Mouse (Mus musculus): ENCODE results near the gene Litaf. TPM values are rescaled to one million over a fixed set of nuclear protein-coding genes. Genes with fewer than 3 reads are reported as not detected.

Litaf gene
- polyA plus RNA-seq, 1 experiment from 2014 or later = 107 TPM

DNA sequence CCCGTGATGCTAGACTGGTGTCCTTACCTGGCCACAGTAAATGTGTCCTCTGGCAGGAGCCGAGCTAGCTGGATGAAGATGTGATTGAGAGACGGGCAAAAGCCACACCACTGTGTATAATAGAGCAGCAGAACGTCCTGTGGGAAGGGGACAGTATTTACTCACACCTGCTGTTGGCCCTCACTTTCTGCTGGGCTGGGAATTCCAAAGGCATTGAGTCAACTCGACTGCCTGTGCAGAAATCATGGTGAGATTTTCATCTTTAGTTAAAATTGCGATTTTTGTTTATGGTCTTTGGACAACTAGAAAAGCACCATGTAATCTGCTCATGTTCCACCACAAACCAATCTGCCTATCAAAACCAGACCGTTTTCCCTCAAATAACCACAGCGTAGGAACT is 18.2 kb upstream of the Litaf start:
- no peaks in the 10 kb centered on the region for H3K27me3 ChIP-seq
- no peak overlapping the region for H3K4me2 ChIP-seq (replicated peaks)
- no peak overlapping the region for H3K4me3 ChIP-seq (replicated peaks)
- H3K9me3 ChIP-seq (replicated peaks) = no peaks in the 10 kb centered on the region
- no peak overlapping the region for H3K9ac ChIP-seq
- H3K4me1 ChIP-seq = no peaks in the 10 kb centered on the region
- 85% methylated on average over 8 of the region's 8 CpGs for WGBS
- no peak for ATAC-seq (ENCODE audit: insufficient number of reproducible peaks, low FRiP score, low TSS enrichment, low read depth)
- peaks cover 77% of the 10 kb centered on the region for H3K36me3 ChIP-seq
- H3K27ac ChIP-seq (replicated peaks) = no peak overlapping the region

DNA sequence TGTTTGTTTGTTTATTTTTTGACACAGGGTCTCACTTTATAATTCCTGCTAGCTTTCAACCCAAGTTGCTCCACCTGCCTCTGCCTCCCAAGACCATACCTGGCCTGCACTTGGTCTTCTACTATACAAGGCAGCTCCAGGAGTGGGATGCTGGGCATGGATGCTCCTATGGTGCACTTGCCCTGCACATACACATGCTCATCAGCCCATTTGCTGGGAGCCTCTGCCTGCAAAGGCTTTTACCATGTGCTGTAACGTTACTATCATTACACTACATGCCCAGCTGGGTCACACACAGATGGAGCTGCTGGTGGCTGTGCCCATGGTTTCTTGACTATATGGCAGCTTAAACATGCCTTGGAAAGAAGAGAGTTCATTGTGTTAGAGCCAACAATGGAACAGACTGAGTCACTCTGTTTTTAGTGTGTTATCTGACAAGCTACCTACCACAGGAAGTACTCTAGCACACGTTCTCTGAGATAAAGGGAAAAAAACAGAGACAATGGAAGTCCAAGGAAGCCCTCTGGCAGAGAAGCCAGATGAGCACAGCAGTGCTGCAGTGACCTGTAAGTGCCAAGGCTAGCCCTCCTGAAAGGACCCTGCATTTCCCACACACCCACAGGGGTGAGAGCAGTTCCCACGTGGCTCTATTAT is 12.4 kb upstream of the Litaf start:
- no peaks in the 10 kb centered on the region for H3K9me3 ChIP-seq (replicated peaks)

DNA sequence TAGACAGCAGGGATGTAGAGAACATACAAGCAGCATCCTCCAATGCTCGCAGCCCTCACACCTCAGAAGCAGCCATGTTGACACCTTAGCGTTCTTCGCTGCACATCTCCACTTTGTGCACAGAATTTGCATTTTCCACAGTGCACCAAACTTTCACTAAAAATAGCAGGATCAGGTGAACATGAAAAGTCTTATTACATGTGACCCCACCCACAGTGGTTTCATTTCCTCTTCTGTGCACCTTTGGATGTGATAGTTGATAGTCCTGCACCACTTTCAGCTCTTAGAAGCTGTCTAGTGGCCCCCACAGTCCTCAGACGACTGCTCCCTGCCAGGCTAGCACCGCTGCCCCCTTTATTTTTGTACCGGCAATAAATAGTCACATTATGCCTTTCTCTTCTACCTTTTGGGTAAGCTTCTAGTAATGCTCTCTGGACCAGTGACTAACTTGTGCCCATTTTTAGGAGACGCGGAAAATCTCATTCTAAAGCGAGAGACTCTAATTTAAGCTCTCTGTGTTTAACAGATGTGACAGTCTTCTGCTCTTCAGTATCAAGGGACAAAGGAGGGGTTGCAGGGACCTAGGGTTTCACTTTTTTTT is 11.7 kb upstream of the Litaf start:
- Histone ChIP-seq H3K9me3 (replicated peaks) (no peaks in the 10 kb centered on the region), H3K9ac (no peak overlapping the region), H3K4me3 (replicated peaks) (no peak overlapping the region), H3K27me3 (no peaks in the 10 kb centered on the region), H3K4me1 (0 out of 2 replicates have a peak, but pooled peaks cover 6% of the 10 kb centered on the region), H3K27ac (replicated peaks) (no peak overlapping the region), H3K4me2 (replicated peaks) (no peak overlapping the region), H3K36me3 (peaks cover 75% of the 10 kb centered on the region)
- ATAC-seq (ENCODE audit: insufficient number of reproducible peaks, low FRiP score, low TSS enrichment, low read depth) = no peak
- WGBS = 87% methylated on average over 9 of the region's 9 CpGs

More for the DNA sequence above, 12.4 kb upstream of the Litaf start:
- no peak overlapping the region for H3K4me3 ChIP-seq (replicated peaks)
- H3K36me3 ChIP-seq = peaks cover 77% of the 10 kb centered on the region
- H3K27ac ChIP-seq (replicated peaks) = no peak overlapping the region
- no peaks in the 10 kb centered on the region for H3K4me1 ChIP-seq
- H3K9ac ChIP-seq = no peak overlapping the region
- H3K4me2 ChIP-seq (replicated peaks) = no peak overlapping the region
- WGBS = 74% methylated on average over 3 of the region's 3 CpGs
- H3K27me3 ChIP-seq = no peaks in the 10 kb centered on the region
- ATAC-seq (ENCODE audit: insufficient number of reproducible peaks, low FRiP score, low TSS enrichment, low read depth) = no peak

DNA sequence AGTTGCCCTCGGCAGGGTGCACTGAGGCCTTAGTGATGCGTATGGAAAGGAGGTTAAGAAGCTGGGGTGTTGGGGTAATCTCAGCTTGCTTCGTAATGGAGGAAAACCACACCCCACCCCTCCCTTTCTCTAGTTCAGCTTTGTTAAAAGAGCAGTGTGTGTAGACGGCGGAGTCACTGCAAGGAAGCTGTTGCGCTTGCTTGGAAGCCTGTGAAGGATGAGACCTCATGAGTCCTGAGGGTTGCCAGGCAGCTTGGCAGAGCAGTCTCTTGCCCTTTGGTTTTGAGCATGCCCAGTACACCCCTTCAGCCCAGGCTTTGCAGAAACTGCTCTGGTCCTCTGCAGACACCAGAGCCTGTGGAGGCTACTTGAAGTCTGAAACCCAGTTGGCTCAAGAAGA is 7.1 kb upstream of the Litaf start:
- Histone ChIP-seq H3K4me1 (peaks cover 38% of the 10 kb centered on the region), H3K4me2 (replicated peaks) (no peak overlapping the region), H3K27me3 (no peaks in the 10 kb centered on the region), H3K9me3 (replicated peaks) (no peaks in the 10 kb centered on the region), H3K27ac (replicated peaks) (no peak overlapping the region), H3K4me3 (replicated peaks) (no peak overlapping the region), H3K36me3 (peaks cover 58% of the 10 kb centered on the region), H3K9ac (no peak overlapping the region)
- 70% methylated on average over 6 of the region's 6 CpGs for WGBS
- no peak for ATAC-seq (ENCODE audit: insufficient number of reproducible peaks, low FRiP score, low TSS enrichment, low read depth)

DNA sequence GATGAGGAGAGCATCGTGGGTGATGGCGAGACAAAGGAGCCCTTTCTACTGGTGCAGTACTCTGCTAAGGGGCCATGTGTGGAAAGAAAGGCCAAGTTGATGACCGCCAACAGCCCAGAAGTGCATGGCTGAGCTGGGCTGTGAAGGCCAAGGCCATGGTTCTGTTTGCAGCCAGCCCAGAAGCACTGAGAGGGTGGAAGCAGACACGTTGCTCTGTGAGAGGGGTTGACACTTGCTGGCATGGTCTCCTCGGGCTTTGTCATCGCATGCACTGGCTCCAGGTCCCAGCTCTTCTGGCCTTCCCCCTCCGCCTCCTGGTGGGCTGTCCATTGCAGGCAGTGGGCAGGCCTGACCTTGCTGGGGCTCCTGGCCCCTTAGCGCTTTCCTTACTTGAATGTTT is 6.5 kb upstream of the Litaf start:
- Histone ChIP-seq H3K27ac (replicated peaks) (no peak overlapping the region), H3K9ac (no peak overlapping the region), H3K27me3 (no peaks in the 10 kb centered on the region), H3K36me3 (peaks cover 56% of the 10 kb centered on the region), H3K9me3 (replicated peaks) (no peaks in the 10 kb centered on the region), H3K4me2 (replicated peaks) (no peak overlapping the region), H3K4me1 (peaks cover 44% of the 10 kb centered on the region), H3K4me3 (replicated peaks) (no peak overlapping the region)
- ATAC-seq (ENCODE audit: insufficient number of reproducible peaks, low FRiP score, low TSS enrichment, low read depth) = no peak
- WGBS = 86% methylated on average over 8 of the region's 8 CpGs

DNA sequence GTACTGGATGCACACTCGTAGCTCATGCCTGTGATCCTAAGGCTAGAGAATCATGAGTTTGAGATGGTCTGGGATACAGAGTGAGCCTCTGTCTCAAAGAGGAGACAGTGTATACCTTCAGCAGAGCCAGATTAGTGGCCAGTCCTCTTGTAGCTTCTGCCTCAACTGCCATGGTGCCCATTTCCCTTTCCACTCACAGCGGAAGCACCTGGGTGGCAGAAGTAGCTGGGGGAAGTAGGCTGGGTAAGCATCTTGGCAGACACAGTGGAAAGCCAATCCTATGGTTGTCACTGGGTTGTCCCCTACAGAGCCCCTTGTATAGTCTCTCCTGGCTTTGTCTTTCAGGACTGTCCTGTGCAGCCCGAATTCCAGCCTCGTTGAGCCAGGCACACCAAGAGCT is 5.9 kb upstream of the Litaf start:
- 83% methylated on average over 4 of the region's 4 CpGs for WGBS
- no peak overlapping the region for H3K4me3 ChIP-seq (replicated peaks)
- no peak overlapping the region for H3K4me2 ChIP-seq (replicated peaks)
- no peak overlapping the region for H3K9ac ChIP-seq
- H3K36me3 ChIP-seq = peaks cover 56% of the 10 kb centered on the region
- peaks cover 46% of the 10 kb centered on the region for H3K4me1 ChIP-seq
- ATAC-seq (ENCODE audit: insufficient number of reproducible peaks, low FRiP score, low TSS enrichment, low read depth) = no peak
- H3K27me3 ChIP-seq = no peaks in the 10 kb centered on the region
- H3K27ac ChIP-seq (replicated peaks) = no peak overlapping the region
- no peaks in the 10 kb centered on the region for H3K9me3 ChIP-seq (replicated peaks)

DNA sequence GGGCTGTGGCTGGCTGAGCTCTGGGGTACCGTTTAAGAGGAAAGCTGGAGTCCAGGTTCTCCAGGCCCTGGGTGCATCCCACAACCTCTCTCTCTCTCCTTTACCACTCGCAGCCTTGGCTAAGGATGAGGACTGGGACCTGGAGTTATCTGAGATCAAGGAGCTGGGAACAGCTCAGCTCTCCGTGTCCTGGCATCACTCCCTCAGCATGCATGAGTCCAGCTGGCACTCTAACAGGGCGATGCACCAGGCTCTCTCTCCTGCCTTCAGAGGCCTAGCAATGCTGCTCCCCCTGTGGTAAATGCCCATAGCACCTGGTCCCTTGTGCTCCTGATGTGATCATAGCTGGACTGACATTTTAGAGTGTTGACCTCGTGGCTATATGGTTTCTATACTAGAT is 5.2 kb upstream of the Litaf start:
- ATAC-seq (ENCODE audit: insufficient number of reproducible peaks, low FRiP score, low TSS enrichment, low read depth) = no peak
- Histone ChIP-seq H3K9ac (no peak overlapping the region), H3K4me1 (peaks cover 46% of the 10 kb centered on the region), H3K36me3 (peaks cover 50% of the 10 kb centered on the region), H3K4me3 (replicated peaks) (no peak overlapping the region), H3K4me2 (replicated peaks) (no peak overlapping the region), H3K9me3 (replicated peaks) (no peaks in the 10 kb centered on the region), H3K27me3 (no peaks in the 10 kb centered on the region), H3K27ac (replicated peaks) (no peak overlapping the region)
- 75% methylated on average over 5 of the region's 5 CpGs for WGBS

DNA sequence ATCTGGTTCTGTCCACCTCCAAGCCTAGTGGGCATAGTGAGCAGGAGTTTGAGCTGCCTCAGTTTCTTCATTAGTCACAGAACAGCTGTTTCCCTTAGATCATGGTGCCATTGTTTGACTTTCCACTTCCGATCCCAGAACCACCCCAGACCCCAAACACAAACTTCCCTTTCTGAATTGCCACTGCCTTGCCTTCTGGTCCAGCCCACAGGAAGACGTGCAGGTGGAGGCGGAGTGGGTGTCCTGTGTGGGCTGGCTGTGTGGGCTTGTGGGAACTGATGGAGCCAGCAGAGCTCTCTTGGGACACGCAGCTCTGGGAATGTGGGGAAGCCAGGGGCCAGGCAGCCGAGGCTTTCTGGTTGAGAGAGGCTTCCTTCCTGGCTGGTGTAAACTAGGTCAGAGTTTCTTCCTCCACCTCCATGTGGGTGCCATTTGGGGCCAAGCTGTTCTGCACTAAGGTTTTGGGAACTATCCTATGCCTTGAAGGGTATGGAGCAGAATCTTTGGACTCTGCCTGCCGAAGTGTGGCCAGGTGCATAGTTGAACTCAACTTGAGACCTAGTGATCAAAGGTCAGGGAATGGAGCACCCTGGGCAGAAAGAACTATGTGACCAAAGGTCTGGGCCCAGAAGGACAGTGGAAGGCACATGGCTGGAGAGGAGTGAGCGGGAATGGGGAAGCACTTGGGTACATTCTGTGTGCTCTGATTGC is 3.9 kb upstream of the Litaf start:
- 67% methylated on average over 7 of the region's 7 CpGs for WGBS
- H3K27me3 ChIP-seq = no peaks in the 10 kb centered on the region
- H3K9me3 ChIP-seq (replicated peaks) = no peaks in the 10 kb centered on the region
- H3K27ac ChIP-seq (replicated peaks) = no peak overlapping the region
- peaks cover 37% of the 10 kb centered on the region for H3K36me3 ChIP-seq
- no peak overlapping the region for H3K4me3 ChIP-seq (replicated peaks)
- no peak overlapping the region for H3K9ac ChIP-seq
- H3K4me2 ChIP-seq (replicated peaks) = no peak overlapping the region
- no peak for ATAC-seq (ENCODE audit: insufficient number of reproducible peaks, low FRiP score, low TSS enrichment, low read depth)
- peaks cover 57% of the 10 kb centered on the region for H3K4me1 ChIP-seq

DNA sequence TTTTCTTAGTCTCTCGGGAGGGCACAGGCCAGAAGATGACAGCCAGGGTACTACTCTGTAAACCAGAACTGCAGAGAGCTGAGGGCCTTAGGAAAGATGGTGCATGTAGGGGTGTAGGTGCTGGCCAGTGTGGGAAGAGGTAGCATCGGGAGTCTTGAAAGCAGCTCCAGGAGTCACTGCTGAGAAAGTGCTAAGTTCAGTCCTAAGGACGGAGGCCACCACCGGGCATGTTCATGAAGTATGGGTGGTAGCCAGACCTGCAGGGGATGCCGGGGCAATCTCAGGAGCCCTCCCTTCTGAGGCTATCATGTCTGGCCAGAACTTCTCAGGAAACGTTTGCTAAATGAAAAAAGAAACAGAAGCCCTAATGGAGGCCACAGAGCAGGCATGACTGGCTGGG is 3.3 kb upstream of the Litaf start:
- H3K9me3 ChIP-seq (replicated peaks) = no peaks in the 10 kb centered on the region
- H3K9ac ChIP-seq = no peak overlapping the region
- no peaks in the 10 kb centered on the region for H3K27me3 ChIP-seq
- H3K4me2 ChIP-seq (replicated peaks) = 0 out of 2 replicates have a peak overlapping the region, but pooled peaks have one; percentile 8
- 0 out of 2 replicates have a peak overlapping the region, but pooled peaks have one; percentile 7 for H3K27ac ChIP-seq (replicated peaks)
- 73% methylated on average over 6 of the region's 6 CpGs for WGBS
- peaks cover 31% of the 10 kb centered on the region for H3K36me3 ChIP-seq
- ATAC-seq (ENCODE audit: insufficient number of reproducible peaks, low FRiP score, low TSS enrichment, low read depth) = no peak
- H3K4me3 ChIP-seq (replicated peaks) = no peak overlapping the region
- peaks cover 57% of the 10 kb centered on the region for H3K4me1 ChIP-seq

DNA sequence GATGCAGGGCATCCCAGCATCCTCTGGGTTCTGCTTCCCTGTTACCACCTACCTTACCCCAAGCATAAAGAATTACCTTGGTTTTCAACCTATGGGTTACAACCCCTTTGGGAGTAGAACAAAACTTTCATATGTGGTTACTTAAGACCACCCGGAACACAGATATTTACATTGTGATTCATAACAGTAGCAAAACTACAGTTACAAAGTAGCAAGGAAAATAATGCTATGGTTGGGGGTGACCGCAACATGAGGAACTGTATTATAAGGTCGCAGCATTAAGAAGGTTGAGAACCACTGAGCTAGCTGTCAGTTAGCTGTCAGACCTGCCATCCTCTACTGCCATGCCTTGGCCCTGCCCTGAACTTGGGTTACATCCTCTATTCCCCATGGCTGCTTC is 2.7 kb upstream of the Litaf start:
- H3K9me3 ChIP-seq (replicated peaks) = no peaks in the 10 kb centered on the region
- 0 out of 2 replicates have a peak overlapping the region, but pooled peaks have one; percentile 7 for H3K27ac ChIP-seq (replicated peaks)
- WGBS = 83% methylated on average over 3 of the region's 3 CpGs
- no peak overlapping the region for H3K9ac ChIP-seq
- ATAC-seq (ENCODE audit: insufficient number of reproducible peaks, low FRiP score, low TSS enrichment, low read depth) = no peak
- peaks cover 60% of the 10 kb centered on the region for H3K4me1 ChIP-seq
- H3K4me3 ChIP-seq (replicated peaks) = no peak overlapping the region
- H3K36me3 ChIP-seq = peaks cover 25% of the 10 kb centered on the region
- peak overlapping the region; percentile 67; the same call in 1 of the 2 replicates for H3K4me2 ChIP-seq (replicated peaks)
- no peaks in the 10 kb centered on the region for H3K27me3 ChIP-seq

DNA sequence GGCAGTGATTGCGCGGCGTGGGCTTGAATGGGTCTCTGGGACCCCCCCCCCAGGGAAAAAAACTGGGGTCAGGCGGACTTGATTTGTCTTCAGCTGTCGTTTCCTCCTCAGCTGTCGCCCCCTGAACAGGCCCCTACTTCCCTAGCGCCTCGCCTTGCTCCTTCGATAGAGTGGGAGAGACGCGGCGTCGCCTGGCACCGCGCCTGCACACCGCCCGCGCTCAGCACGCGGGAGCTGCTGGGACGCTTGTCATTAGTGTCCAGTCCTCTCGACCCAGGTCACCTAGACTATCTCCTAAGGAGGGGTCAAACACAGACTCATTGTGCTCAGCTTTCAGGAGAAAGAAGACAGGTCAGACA is 855 bp upstream of the Litaf start:
- peak overlapping the region; percentile 90 for H3K9ac ChIP-seq
- H3K9me3 ChIP-seq (replicated peaks) = no peaks in the 10 kb centered on the region
- H3K4me3 ChIP-seq (replicated peaks) = peak overlapping the region; percentile 89
- H3K27ac ChIP-seq (replicated peaks) = peak overlapping the region; percentile 93
- peak overlapping the region; percentile 67 for H3K4me2 ChIP-seq (replicated peaks)
- peaks cover 64% of the 10 kb centered on the region for H3K4me1 ChIP-seq
- under 1% methylated on average over 22 of the region's 22 CpGs for WGBS
- no peaks in the 10 kb centered on the region for H3K27me3 ChIP-seq
- ATAC-seq (ENCODE audit: insufficient number of reproducible peaks, low FRiP score, low TSS enrichment, low read depth) = peak; percentile 7; the same call in 1 of the 2 replicates
- H3K36me3 ChIP-seq = peaks cover 9% of the 10 kb centered on the region
